11 mouse cellular contexts compared by ENCODE assay signal in genomic region chr14:117990203-117990602, GRCm38 (mm10).
"Had no signal": no experiment of that assay in that cellular context is flagged by ENCODE, and none has a peak within 500 bp of the region (broad histone marks: within the 10 kb centered on the region; RNA-seq: fewer than 3 reads in every experiment).

No protein-coding gene starts in this region.

- DNase-seq: liver, postnatal 0 days; lung, adult 2 months; lung, postnatal 14 days; lung, postnatal 36 days; right cerebral cortex, postnatal 14 days; thymus, adult 2 months; thymus, postnatal 14 days; thymus, postnatal 36 days had no signal

- ATAC-seq: liver, postnatal 0 days; lung, postnatal 0 days; midbrain, embryonic 13.5 days; midbrain, embryonic 15.5 days had no signal
